Mouse (Mus musculus): ENCODE measurements around the gene Dop1a.

Dop1a gene

DNA sequence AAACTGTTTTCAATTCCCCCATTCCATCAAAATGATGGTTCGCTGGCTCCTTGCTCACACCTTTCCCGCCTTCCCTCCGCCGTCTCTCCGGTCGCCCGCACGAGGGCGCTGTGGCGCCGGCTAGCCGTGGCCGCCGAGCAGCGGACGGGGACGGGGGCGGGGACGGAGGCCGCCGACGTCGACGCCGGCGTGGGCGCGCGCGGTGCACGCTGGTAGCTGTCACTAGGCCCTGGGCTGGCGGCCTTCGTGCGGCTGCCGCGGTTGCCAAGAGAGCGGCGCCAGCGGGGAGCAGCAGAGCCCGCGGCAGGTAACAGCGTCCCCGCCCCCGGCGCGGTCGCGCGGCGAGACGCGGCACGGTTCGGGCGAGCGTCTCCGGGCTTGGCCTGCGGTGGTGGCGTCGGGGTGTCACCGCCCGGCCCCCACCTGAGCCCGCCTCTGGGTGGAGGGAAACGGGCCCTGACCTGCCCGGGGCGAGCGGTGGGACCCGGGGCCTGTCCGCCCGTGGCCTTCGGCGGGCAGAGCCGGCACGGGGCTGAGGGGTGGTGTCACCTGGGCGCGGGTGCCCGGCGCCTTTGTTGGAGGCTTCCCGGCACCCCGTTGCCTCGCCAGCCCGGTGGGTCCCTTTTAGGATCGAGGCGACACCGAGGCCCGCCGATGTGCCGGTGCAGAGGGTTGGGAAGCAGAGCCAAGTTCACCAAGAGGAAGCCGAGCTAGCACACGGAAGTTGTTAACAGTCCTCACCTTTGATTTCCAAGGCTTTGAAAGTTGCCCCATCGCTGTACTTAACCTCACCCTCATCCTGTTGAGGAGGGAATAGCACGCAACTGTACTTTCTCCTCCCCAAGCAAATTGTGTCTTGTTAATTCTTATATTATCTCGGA, at the start of gene Dop1a:
Gene Dop1a, plus strand, starts transcription at position 165 of the 881 bp plus-strand sequence.
- peak; percentile 83 for DNase-seq

- no peak for DNase-seq
These were observed 49.0 kb upstream of the Dop1a start for GRCm38 (mm10) chr9:86417971-86418370.

GRCm38 (mm10) chr9:86419366-86419765, 47.6 kb upstream of the Dop1a start:
- DNase-seq = no peak

DNA sequence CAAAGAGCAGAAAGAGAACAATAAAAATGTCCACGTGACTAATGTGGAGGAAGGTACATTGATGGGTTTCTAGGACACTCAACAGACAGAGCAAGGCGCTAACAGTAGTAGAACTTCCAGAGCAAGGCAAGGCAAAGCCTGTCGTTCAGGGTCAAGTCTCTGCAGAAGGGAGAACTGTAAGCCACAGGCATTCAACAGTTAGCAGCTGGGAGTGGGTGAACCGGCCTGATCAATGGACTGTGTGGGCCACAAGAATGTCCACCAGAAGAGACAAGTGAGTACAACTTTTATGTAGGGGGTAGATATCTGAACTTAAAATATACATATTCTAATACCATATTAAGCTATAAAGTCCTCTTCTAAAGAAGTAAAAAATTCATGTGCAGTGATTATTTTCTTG, 43.6 kb upstream of the Dop1a start:
- no peak for DNase-seq

DNA sequence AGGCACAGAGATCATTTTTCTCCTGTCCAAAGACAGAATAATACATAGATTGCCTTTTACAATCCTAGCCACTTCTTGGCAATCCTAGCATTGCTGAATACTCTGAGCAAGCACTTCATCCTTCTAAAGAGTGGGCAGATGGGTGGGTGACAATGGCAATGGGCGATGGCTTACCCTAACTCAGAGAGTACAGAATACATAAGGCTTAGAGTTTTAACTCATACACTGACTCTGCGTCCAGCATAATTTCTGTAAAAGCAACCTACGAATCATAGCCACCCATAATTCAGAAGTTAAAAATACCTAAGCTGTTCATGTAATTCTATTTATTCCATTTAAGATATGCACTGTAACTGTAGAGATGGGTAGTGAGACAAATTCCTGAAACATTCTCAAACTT, 31.4 kb upstream of the Dop1a start:
- DNase-seq = no peak

- DNase-seq = no peak
These were observed 30.3 kb upstream of the Dop1a start for GRCm38 (mm10) chr9:86436608-86437007.

- DNase-seq = no peak
These were observed 28.5 kb upstream of the Dop1a start for GRCm38 (mm10) chr9:86438337-86439009.

- no peak for DNase-seq
These were observed 24.7 kb upstream of the Dop1a start for GRCm38 (mm10) chr9:86442248-86442647.

DNA sequence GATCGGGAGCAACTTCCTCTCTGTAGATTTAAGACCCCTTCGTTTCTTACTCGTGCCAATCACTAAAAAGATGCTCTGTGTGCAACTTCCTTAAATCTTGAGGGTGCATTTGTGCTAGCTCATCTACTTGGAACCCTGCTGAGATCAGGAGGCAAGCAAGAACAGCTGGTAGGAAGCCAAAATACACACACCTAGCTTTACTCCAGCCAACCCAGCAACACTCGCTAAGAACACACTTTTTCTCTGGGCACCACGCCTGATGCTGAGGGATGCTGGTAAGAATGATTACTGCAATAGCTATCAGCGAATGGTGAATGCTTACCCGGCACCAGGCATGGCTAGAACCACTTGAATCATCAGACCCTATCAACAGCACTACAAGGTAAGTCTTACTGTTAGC, 20.1 kb upstream of the Dop1a start:
- no peak for DNase-seq

DNA sequence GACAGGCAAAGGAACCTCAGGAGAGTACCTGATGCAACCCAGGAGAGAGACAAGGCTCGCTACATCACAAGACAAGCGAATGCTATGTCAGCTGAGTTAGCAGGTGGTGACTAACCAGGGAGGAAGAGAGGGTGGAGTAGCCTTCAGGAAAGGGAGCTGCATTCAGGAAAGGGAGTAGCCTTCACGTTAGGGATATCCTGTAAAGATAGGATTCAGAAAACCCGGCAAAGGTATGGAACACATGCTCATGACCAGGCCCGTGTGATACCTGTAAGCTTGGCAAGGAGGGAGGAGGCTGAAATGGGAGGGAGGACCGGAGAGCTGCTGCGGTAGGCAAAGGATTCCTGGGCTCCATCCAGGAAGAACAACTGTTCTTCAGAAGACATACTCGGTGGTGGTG, 19.5 kb upstream of the Dop1a start:
- DNase-seq = no peak

DNA sequence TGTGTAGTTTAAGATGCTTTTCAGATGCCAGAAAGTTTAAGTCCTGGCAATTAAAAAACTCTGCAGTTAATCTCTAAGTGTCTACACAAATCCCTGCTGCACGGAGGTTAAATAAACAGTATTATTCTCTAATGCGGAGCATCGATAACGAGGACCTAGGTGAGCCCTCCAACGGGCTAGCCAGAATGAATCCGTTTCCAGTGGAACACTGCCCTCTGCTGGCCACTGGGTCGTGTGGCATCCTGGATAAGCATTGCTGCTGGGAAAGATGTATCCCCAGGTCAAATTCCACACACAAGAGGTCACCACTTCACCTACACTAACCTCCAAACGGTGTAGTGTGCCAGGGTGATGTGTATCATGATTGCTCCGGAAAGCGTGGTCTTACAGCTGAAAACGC, 17.4 kb upstream of the Dop1a start:
- peak; percentile 25 to 34 for DNase-seq

DNA sequence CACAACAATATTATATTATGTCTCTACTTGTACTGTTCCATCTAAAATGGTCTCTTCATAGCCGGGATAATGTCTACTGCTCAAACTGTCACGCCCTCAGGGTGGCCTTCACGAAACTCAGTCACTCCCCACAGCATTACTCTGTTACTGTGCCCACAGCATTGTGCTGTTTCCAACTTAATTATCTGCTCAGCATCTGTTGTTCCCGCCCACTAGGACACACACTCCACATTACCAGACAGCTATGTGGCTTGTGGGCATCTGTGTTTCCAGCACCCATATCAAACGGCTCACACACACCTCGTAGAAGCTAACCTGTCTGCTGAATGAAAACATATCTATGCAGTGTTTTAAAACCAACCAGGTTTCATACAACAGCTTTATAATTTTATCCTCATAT, 15.9 kb upstream of the Dop1a start:
- DNase-seq = no peak

DNA sequence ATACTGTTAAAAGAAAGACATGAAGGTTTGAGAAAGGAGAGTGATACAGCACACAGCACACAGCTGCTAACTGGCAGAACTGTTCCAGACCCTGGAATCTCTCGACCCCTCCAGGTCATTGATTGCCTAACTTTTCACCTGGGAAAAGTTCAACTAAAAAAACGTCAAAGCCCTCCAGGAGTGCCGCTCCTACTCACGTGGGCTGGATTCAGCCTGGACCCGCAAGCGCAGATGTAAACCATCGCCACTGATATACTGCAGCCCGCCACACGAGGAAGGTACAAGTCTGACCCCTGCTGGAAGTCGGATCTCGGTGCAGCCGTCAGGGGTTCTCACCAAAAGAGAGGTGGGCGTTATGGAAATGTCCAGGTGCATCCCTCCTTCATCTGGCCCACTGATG, 15.3 kb upstream of the Dop1a start:
- peak; percentile 10 to 33 for DNase-seq

DNA sequence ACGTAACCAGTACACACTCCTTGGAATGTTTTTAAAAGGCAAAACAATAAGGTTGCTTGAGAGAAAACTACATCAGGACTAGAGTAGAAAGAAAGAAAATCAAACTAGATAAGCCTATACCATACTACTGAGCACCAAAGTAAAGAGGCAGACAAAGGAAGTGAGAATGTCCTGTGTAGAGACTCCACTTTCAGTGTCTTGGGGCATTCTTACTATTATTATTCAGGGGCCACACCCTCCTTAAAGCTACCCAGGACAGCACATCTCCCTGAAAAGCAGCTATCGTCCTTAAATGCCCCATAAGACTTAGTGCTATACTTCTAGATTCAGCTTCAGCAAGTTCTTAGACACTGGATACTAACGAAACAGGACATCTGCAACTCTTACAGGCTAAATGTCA, 13.3 kb upstream of the Dop1a start:
- no peak for DNase-seq

GRCm38 (mm10) chr9:86464151-86465105, 2.5 kb upstream of the Dop1a start, which contains the start of gene Ube2cbp:
Gene Ube2cbp, minus strand, starts transcription at chr9:86464950.
- peak; percentile 60 to 71 for DNase-seq

GRCm38 (mm10) chr9:86475956-86476355, 9.0 kb downstream of the Dop1a start:
- no peak for DNase-seq

GRCm38 (mm10) chr9:86476763-86477162, 9.8 kb downstream of the Dop1a start:
- no peak for DNase-seq

DNA sequence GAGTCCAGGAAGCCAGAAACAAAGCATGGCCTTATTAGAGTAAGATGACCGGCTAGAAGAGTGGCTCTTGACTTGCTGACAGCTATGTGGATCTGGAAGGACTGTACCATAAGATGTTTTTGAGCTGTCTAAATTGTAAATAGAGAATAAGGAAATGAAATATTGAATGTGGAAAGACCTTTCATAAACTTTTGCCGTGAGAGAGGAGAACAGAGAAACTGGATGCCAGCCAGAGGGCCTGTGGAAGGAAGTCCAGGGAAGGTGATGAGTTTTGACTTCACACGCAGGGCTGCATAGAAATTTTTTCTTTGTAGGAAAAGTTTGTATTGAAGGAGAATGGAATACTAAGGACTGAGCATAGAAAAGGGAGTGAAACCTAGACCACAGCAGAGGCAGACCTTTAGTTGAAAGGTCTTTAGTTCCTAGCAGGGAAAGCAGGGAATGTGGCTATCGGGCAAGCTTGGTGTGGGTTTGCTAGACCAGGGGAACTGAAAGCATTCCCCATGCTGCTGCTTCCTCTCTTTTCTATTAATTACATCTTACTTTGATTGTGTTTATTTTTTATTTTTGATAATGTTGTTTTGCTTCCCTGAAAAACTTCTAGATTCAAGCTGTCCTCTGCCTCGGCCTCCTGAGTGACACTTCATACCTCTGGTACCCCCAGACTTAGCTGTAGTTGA, 11.6 kb downstream of the Dop1a start:
- DNase-seq = no peak

DNA sequence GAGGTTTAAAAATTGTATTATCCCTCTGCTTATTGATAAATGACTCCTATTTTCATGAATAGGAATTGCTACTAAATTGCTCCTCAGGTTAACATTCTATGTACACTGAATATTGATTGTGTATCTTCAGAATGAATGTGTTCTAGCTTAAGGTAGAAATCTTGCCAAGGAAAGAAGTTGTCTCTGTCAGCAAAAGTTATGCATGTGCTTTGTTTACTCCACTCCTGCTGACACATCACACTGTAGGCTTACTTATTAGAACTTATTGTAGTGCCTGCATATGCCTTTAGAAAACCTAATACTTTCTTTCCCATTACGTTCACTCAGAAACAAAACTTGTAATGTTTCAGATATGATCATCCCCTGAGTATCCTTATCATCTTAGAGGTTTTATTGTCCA, 15.3 kb downstream of the Dop1a start:
- no peak for DNase-seq

- DNase-seq = no peak
These were observed 24.8 kb downstream of the Dop1a start for GRCm38 (mm10) chr9:86491740-86492139.

DNA sequence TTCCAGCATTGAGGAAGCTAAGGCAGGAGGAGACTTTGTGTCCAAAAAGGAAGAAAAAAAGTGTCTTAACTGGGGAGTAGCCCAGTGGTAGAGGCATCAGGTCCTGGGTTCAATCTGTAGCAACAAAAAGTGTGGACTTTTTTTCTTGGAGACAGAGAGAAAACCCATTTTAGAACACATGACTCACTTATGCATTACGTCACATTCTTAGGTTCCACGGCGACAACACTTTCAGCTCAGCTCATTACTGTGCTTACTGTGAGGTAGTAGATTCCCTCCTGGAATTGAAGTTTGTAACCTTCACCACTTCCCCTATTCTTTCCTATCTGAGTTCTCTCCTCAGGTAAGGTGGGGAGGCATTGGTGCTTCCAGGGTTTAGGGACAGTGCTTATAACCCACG, 29.3 kb downstream of the Dop1a start:
- DNase-seq = no peak

- DNase-seq = no peak
These were observed 32.1 kb downstream of the Dop1a start for GRCm38 (mm10) chr9:86499083-86499482.

All from thymus, adult 18-20 months (tissue).